ENCODE assay signal across 15 mouse cellular contexts in genomic region chr11:57070196-57070901, GRCm38 (mm10). TPM values are rescaled to one million over a fixed set of nuclear protein-coding genes. Genes with fewer than 3 reads are reported as not detected.
DNase-seq lines count a peak whose midpoint lies in the region; ATAC-seq and TF ChIP-seq lines count a peak whose summit lies in the region.
"Had no signal": no experiment of that assay in that cellular context is flagged by ENCODE, and none has a peak within 500 bp of the region (broad histone marks: within the 10 kb centered on the region; RNA-seq: fewer than 3 reads in every experiment).

No protein-coding gene starts in this region.

- H3K4me1 ChIP-seq in forebrain, postnatal 0 days (ENCODE audit: insufficient read depth) = no peaks in the 10 kb centered on the region
- H3K4me1 ChIP-seq: liver, embryonic 13.5 days had no signal

- intact Hi-C loops in left cerebral cortex, postnatal 4 days (cut with DNase I) = no loop called here
- intact Hi-C loops in left cerebral cortex, postnatal 10 days (cut with DNase I) = no loop called here
- intact Hi-C loops in left cerebral cortex, adult 2 months (cut with DNase I) = no loop called here

- H3K4me3 ChIP-seq in forebrain, postnatal 0 days (ENCODE audit: low read depth, low read length) = no peak overlapping the region
- H3K4me3 ChIP-seq in left cerebral cortex, adult 2 months = no peak overlapping the region
- H3K4me3 ChIP-seq: erythroblast, embryonic 14.5 days; liver, embryonic 13.5 days; midbrain, embryonic 12.5 days had no signal

- no peaks in the 10 kb centered on the region for H3K27me3 ChIP-seq in forebrain, postnatal 0 days (ENCODE audit: insufficient read depth, low read length)
- H3K27me3 ChIP-seq: liver, embryonic 13.5 days; midbrain, embryonic 12.5 days; Patski had no signal

- TF ChIP-seq CTCF in forebrain, postnatal 0 days (IDR thresholded peaks at IDR 0.05; ENCODE audit: low read depth) = no peak
- no peak for TF ChIP-seq CTCF in left cerebral cortex, adult 2 months (IDR thresholded peaks at IDR 0.05)

- peak; percentile 86 for ATAC-seq in forebrain, postnatal 0 days
- ATAC-seq: Patski had no signal

- H3K27ac ChIP-seq in forebrain, postnatal 0 days (ENCODE audit: low read depth, low read length) = peak overlapping the region; percentile 58
- H3K27ac ChIP-seq in left cerebral cortex, adult 2 months = no peak overlapping the region
- H3K27ac ChIP-seq: liver, embryonic 13.5 days; midbrain, embryonic 12.5 days had no signal

- peak; percentile 62 for DNase-seq in left cerebral cortex, postnatal 4 days
- no peak for DNase-seq in left cerebral cortex, postnatal 10 days (ENCODE audit: extremely low spot score in 1 of 2, low spot score in 2 of 2)
- DNase-seq in forebrain, postnatal 0 days = peak; percentile 43
- DNase-seq in layer of hippocampus, adult 9-11 months = peak; percentile 44
- peak; percentile 30 for DNase-seq in retina, postnatal 1 day
- no peak for DNase-seq in spleen, postnatal 14 days (ENCODE audit: low spot score in 2 of 2)
- no peak for DNase-seq in left cerebral cortex, adult 2 months (ENCODE audit: extremely low spot score in 1 of 2, low spot score in 2 of 2)
- DNase-seq: heart, postnatal 36 days; liver, embryonic 13.5 days; lung, postnatal 10 days; right cerebral cortex, postnatal 4 days; thymus, postnatal 4 days had no signal

- H3K36me3 ChIP-seq in forebrain, postnatal 0 days (ENCODE audit: insufficient read depth) = no peaks in the 10 kb centered on the region
- H3K36me3 ChIP-seq: liver, embryonic 13.5 days; midbrain, embryonic 12.5 days had no signal

- WGBS in forebrain, postnatal 0 days = 42% methylated on average over 8 of the region's 8 CpGs

- H3K9ac ChIP-seq in forebrain, postnatal 0 days = no peak overlapping the region
- H3K9ac ChIP-seq: liver, embryonic 13.5 days; midbrain, embryonic 12.5 days had no signal

- no peak overlapping the region for H3K4me2 ChIP-seq in forebrain, postnatal 0 days (ENCODE audit: low read depth)
- H3K4me2 ChIP-seq: liver, embryonic 13.5 days; midbrain, embryonic 12.5 days had no signal

- no peaks in the 10 kb centered on the region for H3K9me3 ChIP-seq in forebrain, postnatal 0 days (ENCODE audit: low read length)
- H3K9me3 ChIP-seq: liver, embryonic 13.5 days; midbrain, embryonic 12.5 days had no signal

RNA-seq across cellular contexts. Expression of gene Gria1, which starts 59.2 kb away (rescaled TPM):
- total RNA-seq in left cerebral cortex, postnatal 4 days (2021) = 100 to 1,000 TPM; 146 to 178 TPM
- 100 to 1,000 TPM; 219 to 226 TPM for total RNA-seq in left cerebral cortex, postnatal 10 days (2021)
- 103 and 121 TPM in 2 replicates for total RNA-seq in forebrain, postnatal 0 days (2014; rRNA removed)
- polyA plus RNA-seq in forebrain, postnatal 0 days (2015; fragmentation: Nextera tagmentation; extraction: Ambion mirVana) = 48.9 and 92.7 TPM in 2 replicates
- 100 to 1,000 TPM; 225 to 245 TPM for total RNA-seq in left cerebral cortex, adult 2 months (2021)
- polyA plus RNA-seq: erythroblast, embryonic 14.5 days had no signal

Comparison
In these comparisons a context has a peak if more than half of its experiments do, and no peak if none do; other contexts are left out.
1. DNase-seq: peak in left cerebral cortex, postnatal 4 days (single experiment), forebrain, postnatal 0 days (single experiment), layer of hippocampus, adult 9-11 months (single experiment) and retina, postnatal 1 day (single experiment); none in left cerebral cortex, postnatal 10 days (0 of 2), spleen, postnatal 14 days (0 of 2) and left cerebral cortex, adult 2 months (0 of 2).